Mouse (Mus musculus) inflammation-experienced regulatory T-cells, adult 6 months (primary cell): ENCODE measurements around the gene Gapdhs. TPM values are rescaled to one million over a fixed set of nuclear protein-coding genes. Genes with fewer than 3 reads are reported as not detected.
"Not testable (repeated sequence)": the region's sequence is repeated elsewhere in the genome, so short reads cannot be mapped to it uniquely, and the experiment has no call there.

Experiments used
- ATAC-seq: one replicate; pipeline ENCODE4 v1.8.0; 2017
- polyA plus RNA-seq, 3 experiments: library from polyadenylated mRNA; unstranded; fragments of 100-300 nt; shearing (Covaris generic); gene quantifications; one replicate each; pipeline ENCODE4 v1.2.1; 2017

Gene Gapdhs
- polyA plus RNA-seq, 3 experiments from 2014 or later: 0.39 to 0.46 TPM; not detected in 1

GRCm38 (mm10) chr7:30744022-30744598 lies 629 bp upstream of the Gapdhs start:
- no peak for ATAC-seq

GRCm38 (mm10) chr7:30742570-30742969 lies 911 bp downstream of the Gapdhs start:
- not testable (repeated sequence) for ATAC-seq

- ATAC-seq: no peak
Observed at GRCm38 (mm10) chr7:30736211-30736610, 7.3 kb downstream of the Gapdhs start.

- not testable (repeated sequence) for ATAC-seq
Observed at GRCm38 (mm10) chr7:30730064-30730722, 13.3 kb downstream of the Gapdhs start.

GRCm38 (mm10) chr7:30729396-30730063 lies 14.0 kb downstream of the Gapdhs start, which contains the start of gene Tmem147:
Gene Tmem147 (minus strand): TSS chr7:30729540.
- ATAC-seq: peak; percentile 97

- peak; percentile 20 for ATAC-seq
Observed at GRCm38 (mm10) chr7:30728739-30729395, 14.6 kb downstream of the Gapdhs start.

- no peak for ATAC-seq
Observed at GRCm38 (mm10) chr7:30728214-30728613, 15.3 kb downstream of the Gapdhs start.

GRCm38 (mm10) chr7:30723274-30723953 lies 20.1 kb downstream of the Gapdhs start:
- ATAC-seq: no peak

GRCm38 (mm10) chr7:30721286-30721685 lies 22.2 kb downstream of the Gapdhs start:
- ATAC-seq: no peak

GRCm38 (mm10) chr7:30719669-30720068 lies 23.8 kb downstream of the Gapdhs start:
- ATAC-seq: no peak

GRCm38 (mm10) chr7:30717716-30718046 lies 25.8 kb downstream of the Gapdhs start:
- no peak for ATAC-seq

GRCm38 (mm10) chr7:30717006-30717715 lies 26.3 kb downstream of the Gapdhs start:
- peak; percentile 58 for ATAC-seq

- no peak for ATAC-seq
Observed at GRCm38 (mm10) chr7:30711942-30712341, 31.5 kb downstream of the Gapdhs start, which contains the start of gene Atp4a. Gene Atp4a (plus strand): TSS chr7:30712209.

GRCm38 (mm10) chr7:30707441-30707840 lies 36.0 kb downstream of the Gapdhs start:
- no peak for ATAC-seq

GRCm38 (mm10) chr7:30706214-30706882 lies 37.1 kb downstream of the Gapdhs start:
- no peak for ATAC-seq

GRCm38 (mm10) chr7:30698589-30698988 lies 44.9 kb downstream of the Gapdhs start, which contains the start of gene 2200002J24Rik:
Gene 2200002J24Rik (plus strand): TSS chr7:30698926.
- no peak for ATAC-seq

GRCm38 (mm10) chr7:30698101-30698500 lies 45.4 kb downstream of the Gapdhs start:
- no peak for ATAC-seq

- ATAC-seq: no peak
Observed at GRCm38 (mm10) chr7:30688325-30688724, 55.2 kb downstream of the Gapdhs start.

GRCm38 (mm10) chr7:30683425-30683824 lies 60.1 kb downstream of the Gapdhs start:
- no peak for ATAC-seq

GRCm38 (mm10) chr7:30681897-30682296 lies 61.6 kb downstream of the Gapdhs start:
- ATAC-seq: no peak
